Mouse (Mus musculus) hindbrain, embryonic 12.5 days (tissue): ENCODE results near the gene Lrrc39. TPM values are rescaled to one million over a fixed set of nuclear protein-coding genes. Genes with fewer than 3 reads are reported as not detected.

Source experiments
- ATAC-seq: fragments of 200-750 bp; cut with Nextera tagmentation; 2 replicates; pipeline ENCODE4 v1.8.0; 2017; ENCODE audit warnings: moderate TSS enrichment; ENCODE audit not compliant: low FRiP score
- H3K27ac ChIP-seq: fragments of 300-500 bp; sonication (generic); 2 replicates; pipeline ENCODE4 v1.5.1; 2016; ENCODE audit warnings: mild to moderate bottlenecking
- H3K27me3 ChIP-seq: fragments of 300-500 bp; sonication (generic); 2 replicates; pipeline ENCODE4 v1.6.1; 2016; ENCODE audit warnings: mild to moderate bottlenecking
- H3K36me3 ChIP-seq: fragments of 300-500 bp; sonication (generic); 2 replicates; pipeline ENCODE4 v1.6.1; 2016; ENCODE audit warnings: mild to moderate bottlenecking
- H3K4me1 ChIP-seq: fragments of 300-500 bp; sonication (generic); 2 replicates; pipeline ENCODE4 v1.6.1; 2016
- H3K4me2 ChIP-seq: fragments of 300-500 bp; sonication (generic); replicated peaks from 2 replicates; pipeline ENCODE4 v1.6.1; 2016; ENCODE audit warnings: mild to moderate bottlenecking
- H3K4me3 ChIP-seq: fragments of 300-500 bp; sonication (generic); 2 replicates; pipeline ENCODE4 v1.5.1; 2016; ENCODE audit warnings: mild to moderate bottlenecking
- H3K9ac ChIP-seq: fragments of 300-500 bp; sonication (generic); 2 replicates; pipeline ENCODE4 v1.6.1; 2016; ENCODE audit warnings: mild to moderate bottlenecking, moderate library complexity
- H3K9me3 ChIP-seq: fragments of 300-500 bp; sonication (generic); replicated peaks from 2 replicates; pipeline ENCODE4 v1.6.1; 2016; ENCODE audit warnings: mild to moderate bottlenecking
- WGBS: fragments of 180-500 bp; shearing (Covaris S2); methylation state at CpG from one replicate; pipeline ENCODE4 v1.1.7; 2016; 5-methylcytosine and 5-hydroxymethylcytosine counted together
- polyA plus RNA-seq: library from polyadenylated mRNA; unstranded; fragments of >200 nt; fragmentation: Nextera tagmentation; extraction: Ambion mirVana; gene quantifications from 2 replicates; pipeline ENCODE4 v1.2.1, GENCODE M21; 2016

Gene Lrrc39
- polyA plus RNA-seq, 1 experiment from 2014 or later = 0.50 TPM

- Histone ChIP-seq H3K36me3 (no peaks in the 10 kb centered on the region), H3K9ac (no peak overlapping the region), H3K4me3 (no peak overlapping the region), H3K9me3 (no peaks in the 10 kb centered on the region), H3K27ac (no peak overlapping the region), H3K4me1 (no peaks in the 10 kb centered on the region), H3K27me3 (no peaks in the 10 kb centered on the region), H3K4me2 (no peak overlapping the region)
- no peak for ATAC-seq
- 83% methylated on average over 2 of the region's 2 CpGs for WGBS
Observed at GRCm38 (mm10) chr3:116570628-116571027, 7.9 kb downstream of the Lrrc39 start.

GRCm38 (mm10) chr3:116577286-116577685 is 14.5 kb downstream of the Lrrc39 start:
- no peak overlapping the region for H3K9ac ChIP-seq
- no peaks in the 10 kb centered on the region for H3K4me1 ChIP-seq
- H3K4me3 ChIP-seq = no peak overlapping the region
- H3K4me2 ChIP-seq = no peak overlapping the region
- H3K27me3 ChIP-seq = no peaks in the 10 kb centered on the region
- no peaks in the 10 kb centered on the region for H3K9me3 ChIP-seq
- 64% methylated on average over 3 of the region's 3 CpGs for WGBS
- no peak for ATAC-seq
- H3K27ac ChIP-seq = no peak overlapping the region
- H3K36me3 ChIP-seq = peaks cover 21% of the 10 kb centered on the region

GRCm38 (mm10) chr3:116582201-116582600 is 19.4 kb downstream of the Lrrc39 start:
- H3K9me3 ChIP-seq = no peaks in the 10 kb centered on the region
- H3K4me1 ChIP-seq = no peaks in the 10 kb centered on the region
- no peak for ATAC-seq
- WGBS = 95% methylated on average over 9 of the region's 9 CpGs
- peaks cover 63% of the 10 kb centered on the region for H3K36me3 ChIP-seq
- H3K4me2 ChIP-seq = no peak overlapping the region
- no peak overlapping the region for H3K9ac ChIP-seq
- no peak overlapping the region for H3K27ac ChIP-seq
- H3K27me3 ChIP-seq = no peaks in the 10 kb centered on the region
- no peak overlapping the region for H3K4me3 ChIP-seq

GRCm38 (mm10) chr3:116594076-116594727 is 31.4 kb downstream of the Lrrc39 start:
- Histone ChIP-seq H3K4me3 (peak overlapping the region; percentile 66), H3K27me3 (no peaks in the 10 kb centered on the region), H3K9me3 (no peaks in the 10 kb centered on the region), H3K36me3 (peaks cover 26% of the 10 kb centered on the region), H3K27ac (peak overlapping the region; percentile 88), H3K4me1 (peaks cover 9% of the 10 kb centered on the region), H3K4me2 (peak overlapping the region; percentile 68), H3K9ac (peak overlapping the region; percentile 68)
- peak; percentile 80 for ATAC-seq
- 2% methylated on average over 22 of the region's 22 CpGs for WGBS

GRCm38 (mm10) chr3:116594728-116595602 is 32.2 kb downstream of the Lrrc39 start, which contains the start of gene Sass6:
TSS of gene Sass6 (plus strand) at chr3:116594982.
- WGBS = under 1% methylated on average over 65 of the region's 65 CpGs
- ATAC-seq = peak; percentile 98

GRCm38 (mm10) chr3:116595603-116595991 is 32.8 kb downstream of the Lrrc39 start:
- Histone ChIP-seq H3K4me1 (peaks cover 9% of the 10 kb centered on the region), H3K9ac (peak overlapping the region; percentile 68), H3K4me2 (peak overlapping the region; percentile 68), H3K27ac (no peak overlapping the region), H3K9me3 (no peaks in the 10 kb centered on the region), H3K36me3 (peaks cover 12% of the 10 kb centered on the region), H3K27me3 (no peaks in the 10 kb centered on the region), H3K4me3 (peak overlapping the region; percentile 66)
- ATAC-seq = no peak
- 9% methylated on average over 10 of the region's 10 CpGs for WGBS

More at GRCm38 (mm10) chr3:116594728-116595602, 32.2 kb downstream of the Lrrc39 start, which contains the start of gene Sass6:
- H3K4me3 ChIP-seq = peak within 1 kb of the TSS; percentile 66
- H3K4me1 ChIP-seq = peaks cover 9% of the 10 kb centered on the region
- H3K4me2 ChIP-seq = peak within 1 kb of the TSS; percentile 68
- peak within 1 kb of the TSS; percentile 88 for H3K27ac ChIP-seq
- no peaks in the 10 kb centered on the region for H3K27me3 ChIP-seq
- peaks cover 18% of the 10 kb centered on the region for H3K36me3 ChIP-seq
- H3K9me3 ChIP-seq = no peaks in the 10 kb centered on the region
- H3K9ac ChIP-seq = peak within 1 kb of the TSS; percentile 68

GRCm38 (mm10) chr3:116599705-116600104 is 36.9 kb downstream of the Lrrc39 start:
- Histone ChIP-seq H3K27me3 (no peaks in the 10 kb centered on the region), H3K4me2 (no peak overlapping the region), H3K9me3 (no peaks in the 10 kb centered on the region), H3K9ac (no peak overlapping the region), H3K27ac (no peak overlapping the region), H3K36me3 (peaks cover 4% of the 10 kb centered on the region; the same call in 1 of the 2 replicates), H3K4me3 (no peak overlapping the region), H3K4me1 (peaks cover 8% of the 10 kb centered on the region)
- 87% methylated on average over 2 of the region's 2 CpGs for WGBS
- ATAC-seq = no peak

- peaks cover 5% of the 10 kb centered on the region; the same call in 1 of the 2 replicates for H3K36me3 ChIP-seq
- peaks cover 3% of the 10 kb centered on the region for H3K4me1 ChIP-seq
- H3K27ac ChIP-seq = no peak overlapping the region
- no peaks in the 10 kb centered on the region for H3K9me3 ChIP-seq
- no peak overlapping the region for H3K9ac ChIP-seq
- H3K27me3 ChIP-seq = no peaks in the 10 kb centered on the region
- WGBS = 89% methylated on average over 5 of the region's 5 CpGs
- ATAC-seq = no peak
- H3K4me2 ChIP-seq = no peak overlapping the region
- H3K4me3 ChIP-seq = no peak overlapping the region
Observed at GRCm38 (mm10) chr3:116601005-116601404, 38.2 kb downstream of the Lrrc39 start.

GRCm38 (mm10) chr3:116601781-116602180 is 39.0 kb downstream of the Lrrc39 start:
- 83% methylated on average over 5 of the region's 5 CpGs for WGBS
- H3K27me3 ChIP-seq = no peaks in the 10 kb centered on the region
- H3K4me1 ChIP-seq = peaks cover 2% of the 10 kb centered on the region; the same call in 1 of the 2 replicates
- H3K4me2 ChIP-seq = no peak overlapping the region
- H3K27ac ChIP-seq = no peak overlapping the region
- H3K36me3 ChIP-seq = peaks cover 9% of the 10 kb centered on the region
- no peak overlapping the region for H3K4me3 ChIP-seq
- no peak overlapping the region for H3K9ac ChIP-seq
- no peak for ATAC-seq
- no peaks in the 10 kb centered on the region for H3K9me3 ChIP-seq

GRCm38 (mm10) chr3:116604570-116604969 is 41.8 kb downstream of the Lrrc39 start:
- 79% methylated on average over 9 of the region's 9 CpGs for WGBS
- Histone ChIP-seq H3K27me3 (no peaks in the 10 kb centered on the region), H3K4me3 (no peak overlapping the region), H3K4me2 (no peak overlapping the region), H3K9ac (no peak overlapping the region), H3K36me3 (peaks cover 34% of the 10 kb centered on the region), H3K9me3 (no peaks in the 10 kb centered on the region), H3K27ac (no peak overlapping the region), H3K4me1 (peaks cover 2% of the 10 kb centered on the region; the same call in 1 of the 2 replicates)
- ATAC-seq = no peak

GRCm38 (mm10) chr3:116614295-116614892 is 51.6 kb downstream of the Lrrc39 start, which contains the start of gene Trmt13:
TSS of gene Trmt13 (minus strand) at chr3:116614587.
- H3K4me1 ChIP-seq = no peaks in the 10 kb centered on the region
- peaks cover 43% of the 10 kb centered on the region for H3K36me3 ChIP-seq
- no peak for ATAC-seq
- no peak within 1 kb of the TSS for H3K9ac ChIP-seq
- H3K9me3 ChIP-seq = no peaks in the 10 kb centered on the region
- H3K27ac ChIP-seq = no peak within 1 kb of the TSS
- H3K4me2 ChIP-seq = no peak within 1 kb of the TSS
- H3K4me3 ChIP-seq = no peak within 1 kb of the TSS
- H3K27me3 ChIP-seq = no peaks in the 10 kb centered on the region
- WGBS = 80% methylated on average over 10 of the region's 10 CpGs
